Mouse (Mus musculus) bone marrow macrophage, adult 2 months (primary cell): ENCODE measurements around the gene Kcnq1.

Source experiments
- CTCF ChIP-seq: IDR thresholded peaks from 2 replicates; pipeline ENCODE4 v1.5.1; 2012; ENCODE audit warnings: low read depth, mild to moderate bottlenecking, low read length, moderate library complexity
- POLR2A ChIP-seq: IDR thresholded peaks from 2 replicates; pipeline ENCODE4 v1.6.1; 2012; ENCODE audit warnings: mild to moderate bottlenecking, low read depth, low read length, borderline replicate concordance

DNA sequence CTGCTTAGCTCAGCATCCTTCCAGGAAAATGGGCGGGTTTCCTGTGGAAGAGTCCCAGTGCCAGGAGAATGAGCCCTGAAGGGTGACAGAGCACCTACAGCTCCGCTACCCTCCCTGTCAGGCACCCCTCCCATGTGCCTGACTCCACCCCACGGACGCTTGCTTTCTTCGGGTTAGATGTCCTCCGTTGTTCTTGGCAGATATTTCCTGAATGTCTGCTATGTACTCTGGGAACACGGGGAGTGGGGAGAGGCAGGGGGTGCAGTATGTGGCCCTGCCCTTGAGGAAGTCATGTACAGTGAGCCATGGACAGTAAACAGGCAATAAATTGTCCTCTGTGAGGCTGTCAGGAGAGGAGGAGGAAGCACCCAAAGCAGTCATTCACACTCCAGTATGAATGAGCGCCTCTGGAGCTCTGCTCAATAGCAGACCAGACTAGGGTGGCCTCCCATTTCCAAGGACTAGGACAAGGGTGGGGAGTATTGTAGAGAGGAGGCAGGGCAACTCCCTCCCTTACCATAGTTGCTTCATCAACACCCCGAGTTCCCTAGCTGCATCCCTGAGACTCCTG is 301.9 kb downstream of the Kcnq1 start:
- TF ChIP-seq CTCF (no peak), POLR2A (no peak)
